In the genomic region with DNA sequence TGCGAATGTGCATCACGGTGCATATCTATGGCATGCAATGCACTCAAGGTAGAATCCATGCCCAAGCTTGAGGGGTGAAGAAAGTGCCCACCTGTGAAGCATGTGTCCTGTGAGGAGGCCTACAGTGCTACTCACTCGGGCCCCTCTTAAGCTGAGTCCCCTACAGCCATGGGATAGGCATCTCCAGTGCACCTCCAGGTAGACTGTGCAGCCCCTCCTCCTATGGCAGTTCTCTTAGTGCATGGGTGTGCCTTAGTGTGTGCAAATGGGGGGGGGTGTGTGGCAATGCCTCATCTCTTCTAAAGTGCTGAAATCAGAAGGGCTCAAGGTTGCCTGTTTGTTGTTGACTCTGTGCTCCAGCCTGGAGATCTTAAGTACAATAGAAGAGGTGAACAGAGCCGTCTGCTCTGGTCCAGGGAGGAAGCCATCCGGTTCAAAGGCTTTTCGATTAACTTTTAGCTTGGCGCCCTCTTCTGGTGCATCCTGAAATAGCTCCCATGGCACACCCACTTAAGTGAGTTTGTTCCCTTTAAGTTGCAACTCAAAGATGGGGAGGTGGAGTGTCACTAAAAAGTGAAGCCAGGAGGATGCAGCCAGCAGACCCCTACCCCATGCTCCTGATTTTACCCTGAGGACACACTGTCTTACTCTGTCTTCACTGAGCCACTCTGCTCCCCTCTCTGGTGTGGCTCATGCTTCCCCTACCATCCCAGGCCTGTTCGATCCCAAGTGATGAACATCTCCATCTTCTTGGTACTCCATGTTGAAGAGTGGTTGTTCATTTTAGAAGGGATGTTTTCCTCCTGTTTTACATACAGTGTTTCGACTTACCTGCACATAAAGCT, we compare ENCODE assay signal across 8 mouse cellular contexts. TPM values are rescaled to one million over a fixed set of nuclear protein-coding genes. Genes with fewer than 3 reads are reported as not detected.
DNase-seq lines count a peak whose midpoint lies in the region; ATAC-seq lines count a peak whose summit lies in the region.
"Had no signal": no experiment of that assay in that cellular context is flagged by ENCODE, and none has a peak within 500 bp of the region (broad histone marks: within the 10 kb centered on the region; RNA-seq: fewer than 3 reads in every experiment).

No protein-coding gene starts in this region.

- no peak overlapping the region for H3K4me2 ChIP-seq in hindbrain, embryonic 12.5 days (replicated peaks)

- peak; percentile 69 for ATAC-seq in hindbrain, embryonic 12.5 days (ENCODE audit: low FRiP score)
- peak; percentile 94 for ATAC-seq in megakaryocyte progenitor cell, adult 5-6 weeks (replicated peaks; ENCODE audit: poor library complexity)

- WGBS in forebrain, embryonic 10.5 days: 47% methylated on average over 9 of the region's 9 CpGs
- 48% methylated on average over 9 of the region's 9 CpGs for WGBS in hindbrain, embryonic 12.5 days

- 0 out of 2 replicates have a peak, but pooled peaks cover 2% of the 10 kb centered on the region for H3K36me3 ChIP-seq in forebrain, embryonic 10.5 days (replicated peaks)
- 0 out of 2 replicates have a peak, but pooled peaks cover 3% of the 10 kb centered on the region for H3K36me3 ChIP-seq in hindbrain, embryonic 12.5 days

- H3K4me3 ChIP-seq in forebrain, embryonic 10.5 days: no peak overlapping the region
- no peak overlapping the region for H3K4me3 ChIP-seq in hindbrain, embryonic 12.5 days

- H3K4me1 ChIP-seq in forebrain, embryonic 10.5 days: peaks cover 8% of the 10 kb centered on the region
- 0 out of 2 replicates have a peak, but pooled peaks cover 2% of the 10 kb centered on the region for H3K4me1 ChIP-seq in hindbrain, embryonic 12.5 days

- no peaks in the 10 kb centered on the region; the same call in 1 of the 2 replicates for H3K9me3 ChIP-seq in forebrain, embryonic 10.5 days
- H3K9me3 ChIP-seq in hindbrain, embryonic 12.5 days (replicated peaks): no peaks in the 10 kb centered on the region

- H3K27ac ChIP-seq in forebrain, embryonic 10.5 days: no peak overlapping the region
- no peak overlapping the region for H3K27ac ChIP-seq in hindbrain, embryonic 12.5 days
- H3K27ac ChIP-seq: macrophage had no signal

- no peak overlapping the region for H3K9ac ChIP-seq in hindbrain, embryonic 12.5 days

- no peaks in the 10 kb centered on the region for H3K27me3 ChIP-seq in forebrain, embryonic 10.5 days (ENCODE audit: poor library complexity, severe bottlenecking)
- H3K27me3 ChIP-seq in hindbrain, embryonic 12.5 days: no peaks in the 10 kb centered on the region

- peak; percentile 31 for DNase-seq in MEL-GATA-1-ER (ENCODE audit: extremely low read depth, low read depth)
- DNase-seq in c-Kit-negative CD71-positive TER-119-positive erythroid progenitor cells, embryonic 14.5 days (ENCODE audit: low read depth, low spot score): peak; percentile 50
- DNase-seq in forebrain, embryonic 10.5 days (ENCODE audit: extremely low spot score, low spot score): peak; percentile 71
- peak; percentile 54 to 93 for DNase-seq in layer of hippocampus, postnatal 25 days (ENCODE audit: extremely low spot score in 1 of 2, low spot score in 1 of 2)
- peak; percentile 81 for DNase-seq in right cerebral cortex, postnatal 14 days

RNA-seq across cellular contexts. Expression of gene Atg7, which starts 55.0 kb away (rescaled TPM):
- polyA plus RNA-seq in forebrain, embryonic 10.5 days (2016; fragmentation: Nextera tagmentation; extraction: Ambion mirVana): 19.7 and 21.3 TPM in 2 replicates
- polyA plus RNA-seq in hindbrain, embryonic 12.5 days (2016; fragmentation: Nextera tagmentation; extraction: Ambion mirVana): 19.0 and 20.3 TPM in 2 replicates
- 10 to 100 TPM; 23.8 to 26.2 TPM for total RNA-seq in layer of hippocampus, postnatal 25 days (2021)
- total RNA-seq in megakaryocyte progenitor cell, adult 5-6 weeks (2015): 17.5 and 24.5 TPM in 2 replicates
- 18.1 and 23.3 TPM in 2 replicates for total RNA-seq in megakaryocyte progenitor cell, adult 5-6 weeks (2017)

Comparison
In these comparisons a context has a peak if more than half of its experiments do, and no peak if none do; other contexts are left out.
1. DNase-seq: peak in every context shown above with its lines; median percentile 81 in right cerebral cortex, postnatal 14 days; 74 in layer of hippocampus, postnatal 25 days; 71 in forebrain, embryonic 10.5 days; 50 in c-Kit-negative CD71-positive TER-119-positive erythroid progenitor cells, embryonic 14.5 days; 31 in MEL-GATA-1-ER.